Mouse (Mus musculus): ENCODE data around the gene H1foo. TPM values are rescaled to one million over a fixed set of nuclear protein-coding genes. Genes with fewer than 3 reads are reported as not detected.

Gene H1foo
- total RNA-seq, 2 experiments from 2014 or later = not detected

- no peak for ATAC-seq (replicated peaks; ENCODE audit: poor library complexity, severe bottlenecking)
Observed at GRCm38 (mm10) chr6:115959151-115959691, 14.5 kb downstream of the H1foo start.

GRCm38 (mm10) chr6:115960322-115960721, 15.6 kb downstream of the H1foo start:
- no peak for ATAC-seq (replicated peaks; ENCODE audit: poor library complexity, severe bottlenecking)

- ATAC-seq (replicated peaks; ENCODE audit: poor library complexity, severe bottlenecking) = no peak
Observed at GRCm38 (mm10) chr6:115961743-115962142, 17.0 kb downstream of the H1foo start.

GRCm38 (mm10) chr6:115962439-115963085, 17.8 kb downstream of the H1foo start:
- ATAC-seq (replicated peaks; ENCODE audit: poor library complexity, severe bottlenecking) = no peak

GRCm38 (mm10) chr6:115963656-115964055, 18.9 kb downstream of the H1foo start:
- ATAC-seq (replicated peaks; ENCODE audit: poor library complexity, severe bottlenecking) = no peak

- ATAC-seq (replicated peaks; ENCODE audit: poor library complexity, severe bottlenecking) = no peak
Observed at GRCm38 (mm10) chr6:115966227-115966966, 21.7 kb downstream of the H1foo start.

GRCm38 (mm10) chr6:115967291-115967880, 22.6 kb downstream of the H1foo start:
- no peak for ATAC-seq (replicated peaks; ENCODE audit: poor library complexity, severe bottlenecking)

GRCm38 (mm10) chr6:115968086-115968485, 23.3 kb downstream of the H1foo start:
- no peak for ATAC-seq (replicated peaks; ENCODE audit: poor library complexity, severe bottlenecking)

GRCm38 (mm10) chr6:115968700-115969099, 24.0 kb downstream of the H1foo start:
- ATAC-seq (replicated peaks; ENCODE audit: poor library complexity, severe bottlenecking) = peak; percentile 45

- no peak for ATAC-seq (replicated peaks; ENCODE audit: poor library complexity, severe bottlenecking)
Observed at GRCm38 (mm10) chr6:115969103-115969502, 24.4 kb downstream of the H1foo start.

GRCm38 (mm10) chr6:115969952-115970351, 25.2 kb downstream of the H1foo start:
- ATAC-seq (replicated peaks; ENCODE audit: poor library complexity, severe bottlenecking) = peak; percentile 40

- no peak for ATAC-seq (replicated peaks; ENCODE audit: poor library complexity, severe bottlenecking)
Observed at GRCm38 (mm10) chr6:115971273-115972060, 26.7 kb downstream of the H1foo start.

- no peak for ATAC-seq (replicated peaks; ENCODE audit: poor library complexity, severe bottlenecking)
Observed at GRCm38 (mm10) chr6:115972083-115972764, 27.5 kb downstream of the H1foo start.

GRCm38 (mm10) chr6:115973139-115973875, 28.6 kb downstream of the H1foo start:
- peak; percentile 56 for ATAC-seq (replicated peaks; ENCODE audit: poor library complexity, severe bottlenecking)

- no peak for ATAC-seq (replicated peaks; ENCODE audit: poor library complexity, severe bottlenecking)
Observed at GRCm38 (mm10) chr6:115973881-115974662, 29.3 kb downstream of the H1foo start.

GRCm38 (mm10) chr6:115975606-115976005, 30.9 kb downstream of the H1foo start:
- no peak for ATAC-seq (replicated peaks; ENCODE audit: poor library complexity, severe bottlenecking)

- no peak for ATAC-seq (replicated peaks; ENCODE audit: poor library complexity, severe bottlenecking)
Observed at GRCm38 (mm10) chr6:115977810-115978209, 33.1 kb downstream of the H1foo start.

- no peak for ATAC-seq (replicated peaks; ENCODE audit: poor library complexity, severe bottlenecking)
Observed at GRCm38 (mm10) chr6:115978596-115978995, 33.9 kb downstream of the H1foo start.

Data from granulocyte monocyte progenitor cell, adult 5-6 weeks (primary cell).